8 mouse cellular contexts compared by ENCODE assay signal in genomic region chr9:35211573-35212511, GRCm38 (mm10). TPM values are rescaled to one million over a fixed set of nuclear protein-coding genes. Genes with fewer than 3 reads are reported as not detected.
DNase-seq lines count a peak whose midpoint lies in the region; ATAC-seq and TF ChIP-seq lines count a peak whose summit lies in the region.

No protein-coding gene starts in this region.

- peak overlapping the region; percentile 84 for H3K9ac ChIP-seq in intestine, embryonic 16.5 days (ENCODE audit: low read depth, low read length)
- peak overlapping the region; percentile 78 for H3K9ac ChIP-seq in neural tube, embryonic 12.5 days

- DNase-seq in cerebellum, postnatal 14 days: peak; percentile 21 to 35
- no peak for DNase-seq in cerebellum, postnatal 36 days
- DNase-seq in testis, postnatal 10 days (ENCODE audit: low spot score): no peak
- no peak for DNase-seq in layer of hippocampus, adult 9-11 months
- DNase-seq in layer of hippocampus, adult 8-10 months (ENCODE audit: low spot score in 2 of 2): no peak

- peak; percentile 8 for ATAC-seq in intestine, embryonic 16.5 days
- ATAC-seq in neural tube, embryonic 12.5 days (ENCODE audit: low FRiP score, low read depth): no peak; the same call in 1 of the 2 replicates

- no peak for TF ChIP-seq POLR2A in testis, adult 2 months (IDR thresholded peaks at IDR 0.05; ENCODE audit: control insufficient read depth, low read depth, low read length)

- H3K4me1 ChIP-seq in testis, adult 2 months (ENCODE audit: control insufficient read depth, insufficient read depth, low read length): peaks cover 4% of the 10 kb centered on the region; the same call in 1 of the 2 replicates
- peaks cover 14% of the 10 kb centered on the region for H3K4me1 ChIP-seq in intestine, embryonic 16.5 days (ENCODE audit: control insufficient read depth, insufficient read depth, low read length)
- peaks cover 18% of the 10 kb centered on the region for H3K4me1 ChIP-seq in neural tube, embryonic 12.5 days

- no peaks in the 10 kb centered on the region for H3K9me3 ChIP-seq in intestine, embryonic 16.5 days (ENCODE audit: control insufficient read depth, low read length)
- H3K9me3 ChIP-seq in neural tube, embryonic 12.5 days: no peaks in the 10 kb centered on the region

- H3K4me2 ChIP-seq in intestine, embryonic 16.5 days (ENCODE audit: low read depth, low read length): peak overlapping the region; percentile 74
- H3K4me2 ChIP-seq in neural tube, embryonic 12.5 days (replicated peaks): peak overlapping the region; percentile 88

- no peaks in the 10 kb centered on the region for H3K27me3 ChIP-seq in testis, adult 2 months (ENCODE audit: control insufficient read depth, insufficient read depth, low read length)
- no peaks in the 10 kb centered on the region for H3K27me3 ChIP-seq in intestine, embryonic 16.5 days (replicated peaks; ENCODE audit: control insufficient read depth, insufficient read depth, low read length)
- no peaks in the 10 kb centered on the region for H3K27me3 ChIP-seq in neural tube, embryonic 12.5 days (replicated peaks)

- peak overlapping the region; percentile 96 for H3K4me3 ChIP-seq in testis, adult 2 months (ENCODE audit: control insufficient read depth, low read depth, low read length)
- H3K4me3 ChIP-seq in intestine, embryonic 16.5 days (ENCODE audit: low read length): peak overlapping the region; percentile 81
- H3K4me3 ChIP-seq in neural tube, embryonic 12.5 days: peak overlapping the region; percentile 81

- TF ChIP-seq CTCF in testis, adult 2 months (IDR thresholded peaks at IDR 0.05; ENCODE audit: control insufficient read depth, insufficient read depth, insufficient replicate concordance, low read depth, low read length): no peak

- H3K36me3 ChIP-seq in testis, adult 2 months (ENCODE audit: control insufficient read depth, insufficient read depth, low read length): peaks cover 2% of the 10 kb centered on the region; the same call in 1 of the 2 replicates
- H3K36me3 ChIP-seq in intestine, embryonic 16.5 days (ENCODE audit: control insufficient read depth, insufficient read depth, low read length): peaks cover 18% of the 10 kb centered on the region
- peaks cover 54% of the 10 kb centered on the region for H3K36me3 ChIP-seq in neural tube, embryonic 12.5 days

- 28% methylated on average over 26 of the region's 26 CpGs for WGBS in intestine, embryonic 16.5 days
- 38% methylated on average over 26 of the region's 26 CpGs for WGBS in neural tube, embryonic 12.5 days

- peak overlapping the region; percentile 93 for H3K27ac ChIP-seq in testis, adult 2 months (ENCODE audit: control insufficient read depth, insufficient read depth, low read depth, low read length)
- H3K27ac ChIP-seq in intestine, embryonic 16.5 days (ENCODE audit: low read length): peak overlapping the region; percentile 62; the same call in 1 of the 2 replicates
- H3K27ac ChIP-seq in neural tube, embryonic 12.5 days: no peak overlapping the region

RNA-seq across cellular contexts. Expression of gene Foxred1, which starts 1.0 kb away (rescaled TPM):
- polyA plus RNA-seq in testis, adult 2 months (2012; rRNA removed): 23.3 and 27.5 TPM in 2 replicates
- 41.7 and 46.3 TPM in 2 replicates for polyA plus RNA-seq in intestine, embryonic 16.5 days (2015; fragmentation: Nextera tagmentation; extraction: Ambion mirVana)
- 49.2 and 50.1 TPM in 2 replicates for polyA plus RNA-seq in neural tube, embryonic 12.5 days (2016; fragmentation: Nextera tagmentation; extraction: Ambion mirVana)
- total RNA-seq in layer of hippocampus, adult 8-10 months (2022): 10 to 100 TPM; 33.3 to 46.1 (median 38.3) TPM

RNA-seq across cellular contexts. Expression of gene Tirap, which starts 11.8 kb away (rescaled TPM):
- 2.6 and 4.0 TPM in 2 replicates for polyA plus RNA-seq in testis, adult 2 months (2012; rRNA removed)
- polyA plus RNA-seq in intestine, embryonic 16.5 days (2015; fragmentation: Nextera tagmentation; extraction: Ambion mirVana): 12.4 and 13.4 TPM in 2 replicates
- 9.7 and 10.5 TPM in 2 replicates for polyA plus RNA-seq in neural tube, embryonic 12.5 days (2016; fragmentation: Nextera tagmentation; extraction: Ambion mirVana)
- total RNA-seq in layer of hippocampus, adult 8-10 months (2022): 1 to 10 TPM; 2.6 to 6.6 (median 3.2) TPM

RNA-seq across cellular contexts. Expression of gene Srpr, which starts 11.9 kb away (rescaled TPM):
- polyA plus RNA-seq in testis, adult 2 months (2012; rRNA removed): 49.5 and 55.2 TPM in 2 replicates
- polyA plus RNA-seq in intestine, embryonic 16.5 days (2015; fragmentation: Nextera tagmentation; extraction: Ambion mirVana): 115 and 119 TPM in 2 replicates
- polyA plus RNA-seq in neural tube, embryonic 12.5 days (2016; fragmentation: Nextera tagmentation; extraction: Ambion mirVana): 78.0 and 79.1 TPM in 2 replicates
- total RNA-seq in layer of hippocampus, adult 8-10 months (2022): 10 to 100 TPM; 62.5 to 86.8 (median 73.2) TPM

RNA-seq across cellular contexts. Expression of gene Dcps, which starts 36.0 kb away (rescaled TPM):
- polyA plus RNA-seq in testis, adult 2 months (2012; rRNA removed): 16.7 and 17.0 TPM in 2 replicates
- polyA plus RNA-seq in intestine, embryonic 16.5 days (2015; fragmentation: Nextera tagmentation; extraction: Ambion mirVana): 73.5 and 88.2 TPM in 2 replicates
- 71.7 and 83.2 TPM in 2 replicates for polyA plus RNA-seq in neural tube, embryonic 12.5 days (2016; fragmentation: Nextera tagmentation; extraction: Ambion mirVana)
- 10 to 100 TPM; 17.7 to 20.0 (median 18.2) TPM for total RNA-seq in layer of hippocampus, adult 8-10 months (2022)

RNA-seq across cellular contexts. Expression of gene Fam118b, which starts 55.8 kb away (rescaled TPM):
- 78.5 and 79.5 TPM in 2 replicates for polyA plus RNA-seq in testis, adult 2 months (2012; rRNA removed)
- polyA plus RNA-seq in intestine, embryonic 16.5 days (2015; fragmentation: Nextera tagmentation; extraction: Ambion mirVana): 58.2 and 58.9 TPM in 2 replicates
- 68.3 and 68.4 TPM in 2 replicates for polyA plus RNA-seq in neural tube, embryonic 12.5 days (2016; fragmentation: Nextera tagmentation; extraction: Ambion mirVana)
- 10 to 100 TPM; 23.9 to 32.9 (median 27.7) TPM for total RNA-seq in layer of hippocampus, adult 8-10 months (2022)

Comparison
In these comparisons a context has a peak if more than half of its experiments do, and no peak if none do; other contexts are left out.
1. DNase-seq: peak in cerebellum, postnatal 14 days (2 of 2); none in cerebellum, postnatal 36 days (0 of 2), testis, postnatal 10 days (single experiment), layer of hippocampus, adult 9-11 months (single experiment) and layer of hippocampus, adult 8-10 months (0 of 2).
2. Peak in every context shown above with its lines, with median percentiles within 50 percentile points of each other: H3K4me3 ChIP-seq.